Mouse (Mus musculus) liver, adult 2 months (tissue): ENCODE results near the gene En2.

Experiments
- CTCF ChIP-seq: fragments of 200-500 bp; IDR thresholded peaks from 2 replicates; pipeline ENCODE4 v1.5.1; 2011; ENCODE audit warnings: low read depth, low read length, control low read depth
- POLR2A ChIP-seq: fragments of 200-500 bp; IDR thresholded peaks from 2 replicates; pipeline ENCODE4 v1.6.1; 2011; ENCODE audit warnings: low read length, control low read depth; ENCODE audit not compliant: insufficient read depth; ENCODE audit errors: extremely low read depth

DNA sequence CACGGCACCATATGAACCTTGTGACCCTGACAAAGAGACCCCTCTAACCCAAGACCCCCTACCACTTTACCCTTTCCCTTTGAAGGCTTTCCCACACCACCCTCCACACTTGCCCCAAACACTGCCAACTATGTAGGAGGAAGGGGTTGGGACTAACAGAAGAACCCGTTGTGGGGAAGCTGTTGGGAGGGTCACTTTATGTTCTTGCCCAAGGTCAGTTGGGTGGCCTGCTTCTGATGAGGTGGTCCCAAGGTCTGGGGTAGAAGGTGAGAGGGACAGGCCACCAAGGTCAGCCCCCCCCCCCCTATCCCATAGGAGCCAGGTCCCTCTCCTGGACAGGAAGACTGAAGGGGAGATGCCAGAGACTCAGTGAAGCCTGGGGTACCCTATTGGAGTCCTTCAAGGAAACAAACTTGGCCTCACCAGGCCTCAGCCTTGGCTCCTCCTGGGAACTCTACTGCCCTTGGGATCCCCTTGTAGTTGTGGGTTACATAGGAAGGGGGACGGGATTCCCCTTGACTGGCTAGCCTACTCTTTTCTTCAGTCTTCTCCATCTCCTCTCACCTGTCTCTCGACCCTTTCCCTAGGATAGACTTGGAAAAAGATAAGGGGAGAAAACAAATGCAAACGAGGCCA, 3.8 kb downstream of the En2 start:
- TF ChIP-seq POLR2A (no peak), CTCF (no peak)
